Comparison of ENCODE assay signal across 9 mouse cellular contexts in the genomic region with DNA sequence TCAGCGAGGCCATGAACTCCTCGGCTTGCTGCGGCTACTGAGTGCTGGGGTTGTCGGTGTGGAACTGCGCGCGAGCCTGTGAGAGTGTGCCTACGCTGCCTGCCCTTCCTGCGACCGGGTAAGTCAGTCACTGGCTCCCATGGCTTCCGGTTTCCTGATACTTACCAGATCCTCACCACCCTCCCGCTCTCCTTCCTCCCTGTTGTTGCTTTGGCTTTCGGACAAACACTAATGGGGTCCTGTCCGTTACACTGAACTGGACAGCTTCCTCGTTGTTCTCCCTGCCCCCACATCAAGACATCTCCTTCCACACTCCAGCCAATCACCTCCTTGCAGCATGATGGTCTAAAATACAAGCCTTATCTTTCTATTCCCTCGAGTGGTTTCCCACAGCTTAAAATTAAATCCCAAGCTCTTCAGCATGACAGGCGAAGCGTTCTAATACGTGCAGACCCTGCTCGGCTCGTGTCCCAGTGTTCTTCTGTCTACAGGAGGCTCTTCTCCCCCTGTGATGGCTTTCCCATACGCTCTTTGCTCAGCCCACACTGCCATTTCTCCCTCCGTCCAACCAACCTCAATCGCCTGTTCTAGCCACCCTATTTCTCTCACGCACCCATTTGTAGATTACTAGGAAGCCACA. TPM values are rescaled to one million over a fixed set of nuclear protein-coding genes. Genes with fewer than 3 reads are reported as not detected.
A peak's percentile ranks its signal among the peaks of the same experiment; 100 is the strongest.
DNase-seq lines count a peak whose midpoint lies in the region; ATAC-seq and TF ChIP-seq lines count a peak whose summit lies in the region.
"Had no signal": no experiment of that assay in that cellular context is flagged by ENCODE, and none has a peak within 500 bp of the region (broad histone marks: within the 10 kb centered on the region; RNA-seq: fewer than 3 reads in every experiment).

No protein-coding gene starts in this region.

- no peak for ATAC-seq in kidney, embryonic 14.5 days (ENCODE audit: low FRiP score, low TSS enrichment)
- peak; percentile 75 for ATAC-seq in megakaryocyte, adult 5-6 weeks (ENCODE audit: poor library complexity, severe bottlenecking)
- ATAC-seq in midbrain, postnatal 0 days (ENCODE audit: low FRiP score): no peak

- no peak overlapping the region for H3K9ac ChIP-seq in kidney, embryonic 14.5 days (ENCODE audit: low read depth, low read length)
- no peak overlapping the region for H3K9ac ChIP-seq in midbrain, postnatal 0 days (replicated peaks; ENCODE audit: low read length, poor library complexity, severe bottlenecking)

- no peak for TF ChIP-seq CTCF in kidney, adult 2 months (conservative IDR thresholded peaks at IDR 0.05; ENCODE audit: insufficient read depth, insufficient read length, low read depth, low read length)
- no peak for TF ChIP-seq CTCF in midbrain, postnatal 0 days (IDR thresholded peaks at IDR 0.05)

- peak; percentile 13 for DNase-seq in kidney, adult 18-20 months
- DNase-seq in heart, adult 18-20 months: peak; percentile 68 to 84
- DNase-seq in kidney, adult 2 months: peak; percentile 43
- DNase-seq in layer of hippocampus, postnatal 36 days: no peak
- no peak for DNase-seq in midbrain, postnatal 0 days (ENCODE audit: low spot score)
- DNase-seq in layer of hippocampus, adult 11-12 months (ENCODE audit: low spot score): no peak
- DNase-seq: adrenal gland, postnatal 10 days had no signal

- no peak for TF ChIP-seq POLR2A in kidney, adult 2 months (IDR thresholded peaks at IDR 0.05; ENCODE audit: low read depth, low read length)

- H3K27me3 ChIP-seq in kidney, embryonic 14.5 days (ENCODE audit: control insufficient read depth, insufficient read depth, low read length): no peaks in the 10 kb centered on the region
- H3K27me3 ChIP-seq in kidney, adult 2 months (replicated peaks; ENCODE audit: control insufficient read depth, insufficient read depth, low read length): no peaks in the 10 kb centered on the region
- H3K27me3 ChIP-seq in midbrain, postnatal 0 days (ENCODE audit: insufficient read depth, low read length): no peaks in the 10 kb centered on the region

- WGBS in kidney, embryonic 14.5 days: 82% methylated on average over 25 of the region's 25 CpGs
- 72% methylated on average over 25 of the region's 25 CpGs for whole genome bisulfite sequencing in kidney, adult 2 months
- 82% methylated on average over 25 of the region's 25 CpGs for WGBS in midbrain, postnatal 0 days

- no peak overlapping the region for H3K27ac ChIP-seq in kidney, embryonic 14.5 days (ENCODE audit: low read depth, low read length)
- no peak overlapping the region for H3K27ac ChIP-seq in kidney, adult 2 months (ENCODE audit: insufficient read depth, low read depth, low read length)
- no peak overlapping the region for H3K27ac ChIP-seq in midbrain, postnatal 0 days (ENCODE audit: low read depth, low read length)

- no peak overlapping the region for H3K4me2 ChIP-seq in kidney, embryonic 14.5 days (replicated peaks; ENCODE audit: low read depth, low read length)
- no peak overlapping the region for H3K4me2 ChIP-seq in midbrain, postnatal 0 days (ENCODE audit: low read depth, low read length, poor library complexity, severe bottlenecking)

- no peaks in the 10 kb centered on the region for H3K4me1 ChIP-seq in kidney, embryonic 14.5 days (ENCODE audit: control insufficient read depth, insufficient read depth, low read length)
- no peaks in the 10 kb centered on the region for H3K4me1 ChIP-seq in kidney, adult 2 months (ENCODE audit: control insufficient read depth, insufficient read depth, low read length)
- H3K4me1 ChIP-seq in midbrain, postnatal 0 days (ENCODE audit: insufficient read depth, low read length): no peaks in the 10 kb centered on the region

- no peak overlapping the region for H3K4me3 ChIP-seq in kidney, embryonic 14.5 days (ENCODE audit: low read length)
- H3K4me3 ChIP-seq in kidney, adult 2 months (ENCODE audit: insufficient read depth, low read depth, low read length): no peak overlapping the region
- no peak overlapping the region for H3K4me3 ChIP-seq in midbrain, postnatal 0 days (ENCODE audit: low read depth, low read length)

- H3K36me3 ChIP-seq in kidney, embryonic 14.5 days (ENCODE audit: control insufficient read depth, insufficient read depth, low read length): no peaks in the 10 kb centered on the region
- H3K36me3 ChIP-seq in kidney, adult 2 months (ENCODE audit: control insufficient read depth, insufficient read depth, low read length): no peaks in the 10 kb centered on the region
- no peaks in the 10 kb centered on the region for H3K36me3 ChIP-seq in midbrain, postnatal 0 days (ENCODE audit: insufficient read depth, low read length)

- no peaks in the 10 kb centered on the region for H3K9me3 ChIP-seq in kidney, embryonic 14.5 days (ENCODE audit: control insufficient read depth, low read length)
- H3K9me3 ChIP-seq in midbrain, postnatal 0 days (ENCODE audit: low read length): no peaks in the 10 kb centered on the region

RNA-seq across cellular contexts. Expression of gene Strap, which starts 30.5 kb away (rescaled TPM):
- polyA plus RNA-seq in kidney, embryonic 14.5 days (2014; fragmentation: Nextera tagmentation; extraction: Ambion mirVana): 198 and 200 TPM in 2 replicates
- total RNA-seq in heart, adult 18-20 months (2021): 10 to 100 TPM; 86.9 to 94.5 TPM
- polyA plus RNA-seq in kidney, adult 2 months (2012; rRNA removed): 29.7 and 31.1 TPM in 2 replicates
- 105 and 110 TPM in 2 replicates for total RNA-seq in megakaryocyte, adult 5-6 weeks (2015)
- 90.4 and 90.8 TPM in 2 replicates for total RNA-seq in megakaryocyte, adult 5-6 weeks (2017)
- total RNA-seq in layer of hippocampus, postnatal 36 days (2021): 100 to 1,000 TPM; 118 to 121 TPM
- total RNA-seq in midbrain, postnatal 0 days (2014; rRNA removed): 80.9 and 105 TPM in 2 replicates
- 164 and 166 TPM in 2 replicates for polyA plus RNA-seq in midbrain, postnatal 0 days (2015; fragmentation: Nextera tagmentation; extraction: Ambion mirVana)

RNA-seq across cellular contexts. Expression of gene Eps8, which starts 49.7 kb away (rescaled TPM):
- polyA plus RNA-seq in kidney, embryonic 14.5 days (2014; fragmentation: Nextera tagmentation; extraction: Ambion mirVana): 16.0 and 28.5 TPM in 2 replicates
- 10 to 100 TPM; 11.4 to 13.5 TPM for total RNA-seq in heart, adult 18-20 months (2021)
- 50.2 and 51.9 TPM in 2 replicates for polyA plus RNA-seq in kidney, adult 2 months (2012; rRNA removed)
- total RNA-seq in megakaryocyte, adult 5-6 weeks (2015): 27.2 and 34.8 TPM in 2 replicates
- total RNA-seq in megakaryocyte, adult 5-6 weeks (2017): 28.9 and 32.4 TPM in 2 replicates
- 10 to 100 TPM; 43.3 to 47.7 TPM for total RNA-seq in layer of hippocampus, postnatal 36 days (2021)
- 27.2 and 28.8 TPM in 2 replicates for total RNA-seq in midbrain, postnatal 0 days (2014; rRNA removed)
- polyA plus RNA-seq in midbrain, postnatal 0 days (2015; fragmentation: Nextera tagmentation; extraction: Ambion mirVana): 29.9 and 34.3 TPM in 2 replicates

RNA-seq across cellular contexts. Expression of gene Dera, which starts 49.9 kb away (rescaled TPM):
- polyA plus RNA-seq in kidney, embryonic 14.5 days (2014; fragmentation: Nextera tagmentation; extraction: Ambion mirVana): 68.7 and 73.1 TPM in 2 replicates
- total RNA-seq in heart, adult 18-20 months (2021): 1 to 10 TPM; 5.2 to 7.8 TPM
- polyA plus RNA-seq in kidney, adult 2 months (2012; rRNA removed): 36.0 and 38.2 TPM in 2 replicates
- 43.3 and 45.3 TPM in 2 replicates for total RNA-seq in megakaryocyte, adult 5-6 weeks (2015)
- total RNA-seq in megakaryocyte, adult 5-6 weeks (2017): 50.6 and 53.0 TPM in 2 replicates
- total RNA-seq in layer of hippocampus, postnatal 36 days (2021): 1 to 10 TPM; 5.5 to 5.6 TPM
- 7.3 and 8.7 TPM in 2 replicates for total RNA-seq in midbrain, postnatal 0 days (2014; rRNA removed)
- polyA plus RNA-seq in midbrain, postnatal 0 days (2015; fragmentation: Nextera tagmentation; extraction: Ambion mirVana): 14.2 and 15.6 TPM in 2 replicates

Comparison
In these comparisons a context has a peak if more than half of its experiments do, and no peak if none do; other contexts are left out.
1. DNase-seq: peak in kidney, adult 18-20 months (single experiment), heart, adult 18-20 months (2 of 2) and kidney, adult 2 months (single experiment); none in layer of hippocampus, postnatal 36 days (0 of 2), midbrain, postnatal 0 days (single experiment) and layer of hippocampus, adult 11-12 months (single experiment).